Mouse (Mus musculus): ENCODE data around the gene 1700029P11Rik. TPM values are rescaled to one million over a fixed set of nuclear protein-coding genes. Genes with fewer than 3 reads are reported as not detected.

1700029P11Rik gene
- polyA plus RNA-seq, 1 experiment from 2014 or later = not detected

DNA sequence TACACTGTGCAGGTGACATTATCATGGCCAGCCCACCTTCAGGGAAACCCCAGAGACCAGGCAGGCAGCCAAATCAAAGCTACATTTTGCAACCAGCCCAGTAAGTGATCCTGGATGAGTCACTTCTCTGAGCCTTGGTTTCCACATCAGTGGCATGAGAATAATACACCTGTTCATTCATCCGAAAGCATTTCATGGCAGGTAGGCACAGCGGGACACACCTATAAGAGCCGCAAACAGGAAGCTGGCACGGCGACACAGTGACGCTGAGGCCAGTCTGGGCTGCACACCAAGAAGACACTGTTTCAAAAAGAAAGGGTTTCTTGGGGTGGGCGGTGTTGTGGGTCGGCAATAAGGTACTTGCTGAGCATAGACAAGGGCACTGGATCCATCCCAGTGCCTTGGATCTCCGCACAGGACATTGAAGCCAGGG, 26.2 kb upstream of the 1700029P11Rik start:
- Histone ChIP-seq H3K4me3 (ENCODE audit: low read depth, low read length) (no peak overlapping the region), H3K27me3 (ENCODE audit: control insufficient read depth, insufficient read depth, low read depth, low read length) (no peaks in the 10 kb centered on the region), H3K4me1 (ENCODE audit: control insufficient read depth, low read depth, low read length) (peaks cover 8% of the 10 kb centered on the region), H3K4me2 (ENCODE audit: low read depth, low read length) (no peak overlapping the region), H3K9ac (ENCODE audit: low read depth, low read length) (no peak overlapping the region), H3K9me3 (replicated peaks; ENCODE audit: control insufficient read depth, low read length) (no peaks in the 10 kb centered on the region), H3K27ac (ENCODE audit: low read length) (no peak overlapping the region), H3K36me3 (ENCODE audit: control insufficient read depth, insufficient read depth) (no peaks in the 10 kb centered on the region)
- WGBS (ENCODE audit: insufficient replicate concordance) = 85% methylated on average over 9 of the region's 9 CpGs
- ATAC-seq (ENCODE audit: low read depth) = no peak

DNA sequence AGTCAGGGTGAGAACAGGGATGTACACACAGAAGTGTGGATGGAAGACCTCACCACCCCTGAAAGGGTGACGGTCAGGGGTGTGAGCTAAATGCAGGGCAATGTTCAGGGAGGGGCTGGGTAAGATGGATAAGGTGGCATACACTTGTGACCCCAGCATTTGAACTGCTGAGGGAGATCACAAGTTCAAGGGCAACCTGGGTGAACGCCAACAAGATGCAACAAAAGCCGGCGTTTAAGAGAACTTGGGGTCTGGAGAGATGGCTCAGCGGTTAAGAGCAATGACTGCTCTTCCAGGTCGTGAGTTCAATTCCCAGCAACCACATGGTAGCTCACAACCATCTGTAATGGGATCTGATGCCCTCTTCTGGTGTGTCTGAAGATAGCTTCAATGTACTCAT, 25.6 kb upstream of the 1700029P11Rik start:
- WGBS (ENCODE audit: insufficient replicate concordance) = 83% methylated on average over 6 of the region's 6 CpGs
- Histone ChIP-seq H3K9ac (ENCODE audit: low read depth, low read length) (no peak overlapping the region), H3K4me3 (ENCODE audit: low read depth, low read length) (no peak overlapping the region), H3K27me3 (ENCODE audit: control insufficient read depth, insufficient read depth, low read depth, low read length) (no peaks in the 10 kb centered on the region), H3K9me3 (replicated peaks; ENCODE audit: control insufficient read depth, low read length) (no peaks in the 10 kb centered on the region), H3K27ac (ENCODE audit: low read length) (no peak overlapping the region), H3K4me2 (ENCODE audit: low read depth, low read length) (no peak overlapping the region), H3K4me1 (ENCODE audit: control insufficient read depth, low read depth, low read length) (peaks cover 11% of the 10 kb centered on the region), H3K36me3 (ENCODE audit: control insufficient read depth, insufficient read depth) (no peaks in the 10 kb centered on the region)
- no peak for ATAC-seq (ENCODE audit: low read depth)

DNA sequence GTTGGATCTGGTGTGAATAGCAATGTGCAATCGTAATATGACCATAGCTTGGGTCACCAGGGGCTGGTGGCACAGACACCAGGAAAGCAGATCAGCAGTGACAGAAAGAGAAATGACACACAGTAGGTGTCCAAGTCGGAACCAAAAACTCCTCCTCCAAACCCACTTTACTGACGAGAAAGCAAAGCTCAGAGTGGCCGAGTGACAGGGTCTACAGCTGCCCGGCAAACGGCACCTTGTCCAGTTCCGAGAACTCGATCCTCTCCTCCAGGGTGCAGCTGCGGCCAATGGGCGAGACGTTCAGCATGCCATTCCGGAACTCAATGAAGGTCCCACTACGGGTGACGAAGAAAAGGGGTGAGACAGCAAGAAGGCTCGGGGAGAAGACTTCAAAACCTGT, 24.9 kb upstream of the 1700029P11Rik start:
- H3K4me1 ChIP-seq (ENCODE audit: control insufficient read depth, low read depth, low read length) = peaks cover 16% of the 10 kb centered on the region
- no peaks in the 10 kb centered on the region for H3K36me3 ChIP-seq (ENCODE audit: control insufficient read depth, insufficient read depth)

DNA sequence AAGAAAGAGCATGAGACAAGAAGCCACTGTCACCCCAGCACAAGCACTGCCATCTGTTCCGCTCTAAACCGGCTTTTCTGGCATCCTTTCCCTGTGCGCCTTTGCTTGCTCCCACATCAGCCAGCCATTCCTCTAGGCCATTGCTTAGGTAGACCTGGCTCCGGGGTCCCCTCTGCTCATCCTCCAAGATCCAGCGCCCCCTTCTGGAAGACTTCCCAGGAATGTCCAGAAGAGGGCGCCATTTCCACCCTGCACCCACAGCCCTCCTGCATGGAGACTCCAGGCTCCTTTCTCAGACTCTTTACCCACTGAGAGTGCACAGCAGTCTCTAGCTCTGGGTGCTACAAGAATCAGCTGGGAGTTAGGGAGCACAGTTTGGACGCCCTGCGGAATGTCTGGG, 23.9 kb upstream of the 1700029P11Rik start:
- ATAC-seq (ENCODE audit: low read depth) = no peak
- H3K27me3 ChIP-seq (ENCODE audit: control insufficient read depth, insufficient read depth, low read depth, low read length) = no peaks in the 10 kb centered on the region

More for the DNA sequence above, 24.9 kb upstream of the 1700029P11Rik start:
- ATAC-seq (ENCODE audit: low read depth) = no peak
- no peaks in the 10 kb centered on the region for H3K27me3 ChIP-seq (ENCODE audit: control insufficient read depth, insufficient read depth, low read depth, low read length)
- H3K9me3 ChIP-seq (replicated peaks; ENCODE audit: control insufficient read depth, low read length) = no peaks in the 10 kb centered on the region
- H3K4me3 ChIP-seq (ENCODE audit: low read depth, low read length) = no peak overlapping the region
- 86% methylated on average over 15 of the region's 15 CpGs for WGBS (ENCODE audit: insufficient replicate concordance)
- H3K27ac ChIP-seq (ENCODE audit: low read length) = no peak overlapping the region
- no peak overlapping the region for H3K9ac ChIP-seq (ENCODE audit: low read depth, low read length)
- no peak overlapping the region for H3K4me2 ChIP-seq (ENCODE audit: low read depth, low read length)

DNA sequence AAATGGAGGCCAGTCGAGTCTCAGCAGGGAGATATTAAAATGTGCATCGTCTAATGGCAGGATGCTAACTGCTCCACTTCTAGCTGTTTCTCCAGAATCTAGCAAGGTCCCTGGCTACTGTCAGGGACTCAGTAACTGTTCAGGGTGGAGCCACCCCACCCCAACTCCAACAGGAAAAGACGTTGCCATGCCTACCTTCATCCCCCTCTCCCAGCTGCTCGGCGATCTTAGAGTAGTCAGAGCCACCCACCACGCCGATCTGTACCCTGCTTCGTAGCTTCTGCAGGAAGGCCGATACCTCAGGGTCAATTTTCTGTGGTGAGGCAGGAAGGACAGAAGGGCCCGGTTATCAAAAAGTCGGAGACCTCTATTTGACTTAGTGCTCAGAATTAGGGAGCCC, 22.7 kb upstream of the 1700029P11Rik start:
- Histone ChIP-seq H3K9me3 (replicated peaks; ENCODE audit: control insufficient read depth, low read length) (no peaks in the 10 kb centered on the region), H3K9ac (ENCODE audit: low read depth, low read length) (no peak overlapping the region), H3K27me3 (ENCODE audit: control insufficient read depth, insufficient read depth, low read depth, low read length) (no peaks in the 10 kb centered on the region), H3K27ac (ENCODE audit: low read length) (no peak overlapping the region), H3K4me3 (ENCODE audit: low read depth, low read length) (no peak overlapping the region), H3K4me1 (ENCODE audit: control insufficient read depth, low read depth, low read length) (peaks cover 18% of the 10 kb centered on the region), H3K4me2 (ENCODE audit: low read depth, low read length) (no peak overlapping the region), H3K36me3 (ENCODE audit: control insufficient read depth, insufficient read depth) (no peaks in the 10 kb centered on the region)
- 73% methylated on average over 11 of the region's 11 CpGs for WGBS (ENCODE audit: insufficient replicate concordance)
- no peak for ATAC-seq (ENCODE audit: low read depth)

More for the DNA sequence above, 23.9 kb upstream of the 1700029P11Rik start:
- Histone ChIP-seq H3K4me2 (ENCODE audit: low read depth, low read length) (no peak overlapping the region), H3K9ac (ENCODE audit: low read depth, low read length) (no peak overlapping the region), H3K4me3 (ENCODE audit: low read depth, low read length) (no peak overlapping the region), H3K27ac (ENCODE audit: low read length) (no peak overlapping the region), H3K4me1 (ENCODE audit: control insufficient read depth, low read depth, low read length) (peaks cover 18% of the 10 kb centered on the region), H3K36me3 (ENCODE audit: control insufficient read depth, insufficient read depth) (no peaks in the 10 kb centered on the region), H3K9me3 (replicated peaks; ENCODE audit: control insufficient read depth, low read length) (no peaks in the 10 kb centered on the region)
- WGBS (ENCODE audit: insufficient replicate concordance) = 57% methylated on average over 8 of the region's 8 CpGs

DNA sequence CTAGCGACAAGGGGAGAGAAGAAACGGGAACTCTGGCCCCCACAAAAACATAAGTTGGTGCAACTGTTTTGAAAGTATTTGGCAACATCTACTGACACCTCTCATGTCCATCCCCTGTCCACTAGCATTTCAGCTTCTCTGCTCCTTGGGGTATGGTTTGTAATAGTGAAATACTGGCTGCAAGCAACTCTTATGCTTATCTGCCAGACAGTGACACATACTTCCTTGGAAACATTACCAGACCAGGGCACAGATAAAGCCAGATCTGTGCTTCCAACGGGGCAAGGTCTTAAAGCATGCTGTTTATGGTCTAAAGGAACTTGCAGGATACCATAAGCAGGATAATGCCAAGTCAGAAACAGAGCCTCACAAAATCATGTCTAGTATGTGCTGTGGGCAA, 21.4 kb upstream of the 1700029P11Rik start:
- peaks cover 18% of the 10 kb centered on the region for H3K4me1 ChIP-seq (ENCODE audit: control insufficient read depth, low read depth, low read length)
- H3K9me3 ChIP-seq (replicated peaks; ENCODE audit: control insufficient read depth, low read length) = no peaks in the 10 kb centered on the region
- H3K4me3 ChIP-seq (ENCODE audit: low read depth, low read length) = no peak overlapping the region
- 55% methylated on average over 3 of the region's 3 CpGs for WGBS (ENCODE audit: insufficient replicate concordance)
- no peak overlapping the region for H3K4me2 ChIP-seq (ENCODE audit: low read depth, low read length)
- H3K9ac ChIP-seq (ENCODE audit: low read depth, low read length) = no peak overlapping the region
- H3K27ac ChIP-seq (ENCODE audit: low read length) = peak overlapping the region; percentile 39; the same call in 1 of the 2 replicates
- no peaks in the 10 kb centered on the region for H3K27me3 ChIP-seq (ENCODE audit: control insufficient read depth, insufficient read depth, low read depth, low read length)
- no peaks in the 10 kb centered on the region for H3K36me3 ChIP-seq (ENCODE audit: control insufficient read depth, insufficient read depth)
- ATAC-seq (ENCODE audit: low read depth) = no peak

DNA sequence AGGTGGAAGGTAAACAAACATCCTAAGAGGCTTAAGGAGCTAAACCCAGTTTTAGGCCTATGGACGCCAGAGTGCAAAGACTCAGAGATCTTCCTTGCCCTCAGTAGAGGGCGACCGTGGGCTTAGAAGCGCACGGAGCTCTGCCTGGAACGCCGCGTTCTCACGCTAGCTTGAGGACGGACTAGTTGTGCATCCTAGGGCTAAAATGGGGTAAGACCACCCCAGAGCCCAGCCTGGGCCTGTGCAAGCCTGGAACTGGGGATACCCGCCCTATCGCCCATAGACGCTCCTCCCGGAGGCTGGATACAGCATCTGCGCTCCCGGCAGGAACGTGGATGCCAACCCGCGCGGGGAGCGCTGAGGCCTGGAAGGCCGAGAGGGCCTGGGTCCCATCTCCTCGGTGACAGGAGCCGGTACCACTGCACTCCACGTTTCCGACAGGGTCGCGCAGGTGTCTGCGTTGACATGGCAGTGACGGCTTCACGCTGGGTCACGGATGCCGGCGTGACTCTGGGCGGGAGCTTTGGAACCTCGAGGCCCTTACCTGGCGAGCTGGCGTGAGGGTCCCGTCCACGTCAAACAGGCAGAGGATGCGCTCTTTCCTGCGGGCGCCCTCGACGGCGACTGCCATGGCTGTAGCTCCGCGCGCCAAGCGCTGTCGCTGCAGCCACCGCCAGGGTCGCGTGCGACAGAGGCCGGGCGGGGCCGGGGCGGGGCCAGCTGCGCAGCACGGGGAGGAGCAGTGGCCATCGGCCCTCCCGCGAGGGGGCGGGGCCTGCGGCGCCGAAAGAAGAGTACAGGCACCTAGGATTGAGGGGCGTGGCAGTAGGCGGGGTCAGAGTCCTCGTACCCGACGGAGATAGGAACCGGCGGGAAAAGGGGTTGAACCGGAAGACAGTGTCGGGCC, 19.9 kb upstream of the 1700029P11Rik start, which contains the start of gene Pmm1:
Gene Pmm1 (minus strand): TSS at position 760 of the 907 bp plus-strand sequence.
- no peaks in the 10 kb centered on the region for H3K27me3 ChIP-seq (ENCODE audit: control insufficient read depth, insufficient read depth, low read depth, low read length)
- under 1% methylated on average over 77 of the region's 77 CpGs for WGBS (ENCODE audit: insufficient replicate concordance)
- H3K36me3 ChIP-seq (ENCODE audit: control insufficient read depth, insufficient read depth) = no peaks in the 10 kb centered on the region
- ATAC-seq (ENCODE audit: low read depth) = peak; percentile 97
- peak within 1 kb of the TSS; percentile 72 for H3K9ac ChIP-seq (ENCODE audit: low read depth, low read length)
- peak within 1 kb of the TSS; percentile 76 for H3K27ac ChIP-seq (ENCODE audit: low read length)
- peaks cover 18% of the 10 kb centered on the region for H3K4me1 ChIP-seq (ENCODE audit: control insufficient read depth, low read depth, low read length)
- H3K4me3 ChIP-seq (ENCODE audit: low read depth, low read length) = peak within 1 kb of the TSS; percentile 70
- H3K4me2 ChIP-seq (ENCODE audit: low read depth, low read length) = peak within 1 kb of the TSS; percentile 98
- no peaks in the 10 kb centered on the region for H3K9me3 ChIP-seq (replicated peaks; ENCODE audit: control insufficient read depth, low read length)

DNA sequence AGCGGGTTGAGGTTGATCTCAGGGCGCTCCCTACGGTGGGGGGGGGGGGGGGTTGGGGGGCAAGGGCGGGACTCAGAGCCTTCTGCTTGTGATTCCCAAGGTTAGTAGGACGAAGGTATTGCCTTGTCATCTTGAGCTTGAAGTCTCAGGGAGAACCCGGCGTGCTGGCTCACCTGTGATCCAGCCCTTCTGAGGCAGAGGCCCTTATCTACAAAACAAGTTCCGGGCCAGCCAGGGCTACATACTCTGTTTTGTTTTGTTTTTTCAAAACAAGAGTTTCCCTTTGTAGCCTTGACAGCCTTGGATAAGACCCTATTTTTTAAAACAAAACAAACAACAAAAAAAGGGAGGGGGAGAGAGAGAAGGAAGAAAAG, 19.3 kb upstream of the 1700029P11Rik start:
- peak; percentile 59 for ATAC-seq (ENCODE audit: low read depth)
- peak overlapping the region; percentile 98 for H3K4me2 ChIP-seq (ENCODE audit: low read depth, low read length)
- H3K36me3 ChIP-seq (ENCODE audit: control insufficient read depth, insufficient read depth) = no peaks in the 10 kb centered on the region
- H3K4me1 ChIP-seq (ENCODE audit: control insufficient read depth, low read depth, low read length) = peaks cover 18% of the 10 kb centered on the region
- 0% methylated on average over 6 of the region's 8 CpGs for WGBS (ENCODE audit: insufficient replicate concordance)
- no peaks in the 10 kb centered on the region for H3K9me3 ChIP-seq (replicated peaks; ENCODE audit: control insufficient read depth, low read length)
- peak overlapping the region; percentile 60 for H3K9ac ChIP-seq (ENCODE audit: low read depth, low read length)
- H3K27ac ChIP-seq (ENCODE audit: low read length) = peak overlapping the region; percentile 76
- no peaks in the 10 kb centered on the region for H3K27me3 ChIP-seq (ENCODE audit: control insufficient read depth, insufficient read depth, low read depth, low read length)
- H3K4me3 ChIP-seq (ENCODE audit: low read depth, low read length) = peak overlapping the region; percentile 70

DNA sequence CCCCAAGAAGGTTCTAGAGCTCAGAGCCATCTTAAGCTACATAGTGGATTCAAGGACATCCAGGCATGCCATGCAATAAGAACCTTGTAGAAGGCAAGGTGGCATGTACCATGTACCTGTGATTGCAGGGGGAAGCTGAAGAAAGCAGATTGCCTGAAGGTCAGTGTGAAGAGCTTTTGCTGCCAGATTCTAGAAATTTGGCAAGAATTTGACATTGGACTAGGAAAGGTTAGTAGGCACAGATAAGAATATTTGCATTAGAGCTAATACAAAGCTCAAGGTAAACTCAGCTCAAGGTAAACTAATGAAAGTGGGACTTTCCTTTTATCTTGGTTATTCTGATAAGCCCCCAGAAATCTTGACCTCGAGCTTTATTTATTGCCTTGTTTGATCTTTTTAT, 16.1 kb upstream of the 1700029P11Rik start:
- Histone ChIP-seq H3K9ac (ENCODE audit: low read depth, low read length) (no peak overlapping the region), H3K4me2 (ENCODE audit: low read depth, low read length) (no peak overlapping the region), H3K27me3 (ENCODE audit: control insufficient read depth, insufficient read depth, low read depth, low read length) (no peaks in the 10 kb centered on the region), H3K4me3 (ENCODE audit: low read depth, low read length) (no peak overlapping the region), H3K27ac (ENCODE audit: low read length) (no peak overlapping the region), H3K36me3 (ENCODE audit: control insufficient read depth, insufficient read depth) (no peaks in the 10 kb centered on the region), H3K9me3 (replicated peaks; ENCODE audit: control insufficient read depth, low read length) (no peaks in the 10 kb centered on the region), H3K4me1 (ENCODE audit: control insufficient read depth, low read depth, low read length) (peaks cover 14% of the 10 kb centered on the region)
- no peak for ATAC-seq (ENCODE audit: low read depth)
- 29% methylated on average over 1 of the region's 1 CpGs for WGBS (ENCODE audit: insufficient replicate concordance)
